Mouse (Mus musculus) adrenal gland, adult 8-10 months (tissue): Measurements from ENCODE around the gene Dnm3. TPM values are rescaled to one million over a fixed set of nuclear protein-coding genes. Genes with fewer than 3 reads are reported as not detected.

Experiments
- DNase-seq: peaks from one replicate; pipeline ENCODE4 v3.0.0; 2022
- total RNA-seq, 4 experiments: library from RNA; stranded (reverse); gene quantifications; 2 replicates each; pipeline ENCODE4 v1.2.4; 2022

Gene Dnm3
- total RNA-seq, 4 experiments from 2014 or later, result 13.8 to 48.5 (median 27.9) TPM

GRCm38 (mm10) chr1:162323142-162323541 lies 154.7 kb downstream of the Dnm3 start:
- DNase-seq, result no peak

GRCm38 (mm10) chr1:162313451-162314276 lies 164.2 kb downstream of the Dnm3 start:
- DNase-seq, result no peak

- DNase-seq, result no peak
These were observed 165.2 kb downstream of the Dnm3 start for GRCm38 (mm10) chr1:162312621-162313020.

- no peak for DNase-seq
These were observed 165.7 kb downstream of the Dnm3 start for GRCm38 (mm10) chr1:162312152-162312551.

DNA sequence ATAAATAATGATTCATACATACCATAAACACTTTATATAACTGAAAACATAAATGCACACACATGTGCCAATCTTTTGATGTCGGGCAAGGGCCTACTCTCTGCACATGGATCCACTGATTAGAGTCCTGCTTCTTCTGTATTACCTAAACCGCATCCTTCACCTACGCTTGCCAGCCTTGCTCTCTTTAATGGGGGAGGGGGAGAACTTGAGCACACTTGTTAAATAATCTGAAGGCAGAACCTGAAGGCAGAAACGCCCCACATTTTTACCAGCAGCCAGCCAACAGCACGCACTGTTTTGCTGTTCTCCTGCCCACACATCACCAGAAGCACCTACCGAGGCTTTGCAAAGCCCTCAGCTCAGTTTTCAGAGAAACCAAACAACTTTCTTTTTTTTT lies 172.6 kb downstream of the Dnm3 start:
- DNase-seq, result no peak

DNA sequence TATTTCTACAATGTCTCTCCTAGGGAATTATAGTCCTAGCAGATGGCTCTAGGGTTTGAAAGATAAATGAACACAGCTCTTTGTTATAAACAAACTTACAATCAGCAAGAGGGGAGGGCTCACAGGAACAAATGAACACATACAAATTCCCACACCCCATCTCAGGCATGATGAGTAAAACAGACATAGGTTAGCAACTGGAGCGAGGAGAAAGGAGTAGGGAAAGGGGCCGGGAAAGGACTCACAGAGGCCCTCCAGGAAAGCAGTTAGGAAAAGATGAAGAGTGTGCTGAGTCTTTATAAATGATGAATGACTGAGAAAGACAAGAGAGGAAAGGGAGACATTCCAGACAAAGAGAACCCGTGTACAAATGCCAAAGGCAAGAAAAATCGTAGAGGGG lies 175.4 kb downstream of the Dnm3 start:
- DNase-seq, result no peak

GRCm38 (mm10) chr1:162299558-162300319 lies 178.1 kb downstream of the Dnm3 start:
- no peak for DNase-seq

GRCm38 (mm10) chr1:162298527-162298926 lies 179.3 kb downstream of the Dnm3 start:
- no peak for DNase-seq

- no peak for DNase-seq
These were observed 182.4 kb downstream of the Dnm3 start for GRCm38 (mm10) chr1:162295443-162295842.

DNA sequence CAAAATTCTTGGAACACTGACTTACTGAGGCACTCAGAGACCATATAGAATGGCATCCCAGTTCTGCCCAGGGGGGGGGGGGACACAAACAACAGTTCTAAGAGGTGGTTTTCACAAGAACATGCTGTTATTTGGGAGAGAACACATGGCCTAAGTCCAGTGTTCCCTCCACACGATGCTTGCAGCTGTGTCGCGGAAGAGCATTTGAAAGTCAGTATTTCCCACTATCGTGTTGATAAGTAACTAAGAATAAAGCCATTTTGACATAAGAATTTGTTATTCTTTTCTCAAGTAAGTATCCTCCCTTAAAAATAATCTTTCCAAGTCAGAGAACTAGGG lies 183.3 kb downstream of the Dnm3 start:
- DNase-seq, result no peak

DNA sequence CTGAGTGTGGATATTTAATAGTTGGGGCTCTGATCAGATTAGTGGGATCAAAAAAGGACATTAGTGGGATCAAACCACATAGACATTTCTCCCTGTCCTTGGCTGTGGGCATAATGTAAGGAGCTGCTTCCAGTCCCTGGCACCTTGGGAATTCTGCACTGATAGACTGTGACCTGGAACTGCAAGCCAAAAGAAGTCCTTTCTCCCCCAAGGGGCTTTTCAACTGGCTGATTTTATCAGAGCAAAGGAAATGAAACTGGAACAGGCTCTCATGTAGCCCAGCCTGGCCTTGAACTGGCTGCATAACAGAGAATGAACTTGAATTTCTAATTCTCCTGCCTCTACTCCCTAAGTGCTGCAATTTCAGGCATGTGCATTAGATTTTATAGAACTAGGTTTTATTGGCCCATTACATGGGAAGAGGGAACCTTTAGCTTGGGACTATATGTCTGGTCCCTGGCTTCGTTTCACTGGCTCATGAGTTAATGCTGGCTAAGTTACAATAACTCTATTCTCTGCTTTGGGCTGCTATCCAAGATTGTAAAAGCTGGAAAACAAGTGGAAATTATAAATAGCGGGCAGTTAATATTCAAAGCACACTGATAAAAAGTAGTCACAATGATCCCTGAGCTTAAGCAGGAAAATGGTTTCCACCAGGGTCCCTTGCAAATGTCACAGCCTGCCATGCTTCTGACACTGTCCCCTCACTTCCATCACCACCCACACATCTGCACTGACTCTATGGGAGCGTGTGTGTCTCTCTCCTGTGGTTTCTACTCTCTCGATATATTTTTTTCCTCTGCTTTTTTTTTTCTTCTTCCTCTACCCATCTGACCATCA lies 183.9 kb downstream of the Dnm3 start:
- DNase-seq, result no peak

GRCm38 (mm10) chr1:162286910-162287309 lies 190.9 kb downstream of the Dnm3 start:
- no peak for DNase-seq

GRCm38 (mm10) chr1:162281981-162282381 lies 195.9 kb downstream of the Dnm3 start:
- no peak for DNase-seq

DNA sequence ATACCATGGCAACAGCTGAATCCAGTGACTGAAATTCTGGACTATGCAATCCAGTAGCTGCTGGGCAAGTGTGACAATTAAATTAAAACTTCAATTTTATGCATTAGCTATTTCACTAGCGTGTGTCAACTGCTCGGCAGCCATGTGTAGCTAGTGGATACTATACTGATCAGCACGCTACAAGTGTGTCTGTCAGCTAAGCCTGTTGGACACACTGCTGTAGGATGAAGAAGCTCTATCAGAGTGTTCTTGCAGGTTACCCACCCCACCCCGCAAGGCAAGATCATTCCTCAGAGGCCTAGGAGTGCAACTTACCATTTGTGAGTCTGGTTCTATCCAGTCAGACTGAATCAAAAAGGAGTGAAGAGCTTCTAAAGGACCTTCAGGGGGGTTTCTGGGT lies 197.8 kb downstream of the Dnm3 start:
- no peak for DNase-seq

GRCm38 (mm10) chr1:162276011-162276410 lies 201.8 kb downstream of the Dnm3 start:
- no peak for DNase-seq

GRCm38 (mm10) chr1:162274674-162275248 lies 203.1 kb downstream of the Dnm3 start:
- no peak for DNase-seq

DNA sequence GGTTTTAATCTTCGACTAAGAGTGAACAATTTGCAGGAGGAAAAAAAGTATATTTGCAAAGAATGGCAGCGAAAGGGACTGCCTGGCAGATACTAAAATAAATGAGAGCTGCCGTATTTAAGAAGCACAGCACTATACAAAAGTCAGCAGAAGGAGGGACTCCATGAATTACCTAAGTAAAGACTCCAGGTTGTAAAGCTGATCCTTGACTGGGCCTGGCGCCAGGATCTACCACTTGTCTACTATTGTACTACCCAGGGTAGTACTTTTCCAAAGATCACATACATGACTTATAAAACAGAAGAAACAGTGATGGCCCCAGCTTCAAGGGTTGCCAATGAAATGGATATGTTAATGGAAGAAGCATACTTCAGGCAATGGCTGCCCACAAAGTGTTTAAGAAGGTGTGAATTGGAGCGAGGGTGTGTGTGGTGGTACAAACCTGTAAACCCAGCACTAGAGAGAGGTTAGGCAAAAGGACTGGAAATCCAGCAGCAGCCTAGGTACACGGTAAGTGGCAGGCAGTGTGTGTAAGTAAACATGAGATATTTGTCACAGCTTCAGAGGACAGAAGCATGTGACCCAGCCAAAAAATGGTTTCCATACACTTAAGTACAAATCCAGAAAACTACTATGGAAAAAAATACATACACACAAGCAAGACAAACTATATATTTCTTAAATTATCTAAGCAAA lies 220.8 kb downstream of the Dnm3 start:
- DNase-seq, result no peak

DNA sequence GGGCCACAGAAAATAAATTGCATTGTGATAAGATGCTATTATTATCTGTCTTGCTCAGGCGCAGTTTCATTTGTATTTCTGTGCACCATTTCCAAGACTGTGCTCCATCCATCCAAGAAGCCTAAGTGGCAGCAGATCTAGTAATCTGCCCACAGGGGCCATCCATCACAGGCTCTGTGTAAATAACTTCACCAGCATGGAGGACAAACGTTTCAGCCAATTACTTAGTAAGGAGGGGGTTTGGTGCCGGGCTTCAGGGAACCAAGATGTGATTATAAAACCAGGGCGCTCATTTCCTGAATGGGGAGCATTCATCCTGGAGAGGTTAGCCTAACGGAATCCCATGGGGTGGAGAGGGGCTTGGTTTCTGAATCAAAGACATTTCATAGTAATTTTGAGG lies 222.9 kb downstream of the Dnm3 start:
- DNase-seq, result no peak

GRCm38 (mm10) chr1:162253971-162254641 lies 223.7 kb downstream of the Dnm3 start:
- peak; percentile 6 for DNase-seq

DNA sequence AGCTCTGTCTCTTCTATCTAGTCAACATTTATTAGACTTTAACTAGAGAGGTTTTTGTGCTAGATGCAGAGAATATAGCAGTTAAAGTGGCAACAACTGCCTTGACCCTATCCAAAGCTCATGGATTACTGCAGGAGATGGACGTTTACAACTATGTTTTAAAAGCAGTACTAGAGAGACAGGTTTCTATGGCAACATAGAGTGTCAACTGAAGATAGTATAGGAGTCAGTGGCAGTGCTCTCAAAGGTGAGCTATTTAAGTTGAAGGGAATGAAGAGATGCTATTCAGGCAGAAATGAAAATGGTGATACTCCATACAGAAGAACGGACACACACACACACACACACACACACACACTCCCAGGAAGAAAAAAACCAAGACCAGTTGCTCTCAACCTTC lies 225.0 kb downstream of the Dnm3 start:
- DNase-seq, result no peak

DNA sequence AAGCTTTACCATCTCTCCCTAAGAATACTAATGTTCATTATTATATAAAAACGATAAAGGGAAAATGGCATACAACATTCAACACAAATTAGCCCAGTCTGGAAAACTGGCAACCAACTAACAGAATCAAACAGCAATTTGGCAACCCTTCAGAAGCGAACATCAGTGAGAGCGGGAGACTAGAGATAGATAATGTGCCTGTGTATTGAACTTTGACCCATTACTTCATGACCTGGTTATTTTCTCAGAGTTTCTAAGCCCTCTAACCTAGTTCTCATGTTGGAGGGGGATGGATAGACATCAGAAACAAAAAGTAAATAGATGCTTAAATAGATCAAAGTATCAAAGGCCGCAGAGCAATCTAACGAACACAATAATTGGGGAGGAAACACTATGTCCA lies 230.6 kb downstream of the Dnm3 start:
- no peak for DNase-seq

GRCm38 (mm10) chr1:162243651-162243990 lies 234.2 kb downstream of the Dnm3 start:
- no peak for DNase-seq
